Mouse (Mus musculus) heart, embryonic 12.5 days (tissue): Measurements from ENCODE around the gene Txndc15. TPM values are rescaled to one million over a fixed set of nuclear protein-coding genes. Genes with fewer than 3 reads are reported as not detected.

Source experiments
- ATAC-seq: fragments of 200-750 bp; cut with Nextera tagmentation; 2 replicates; pipeline ENCODE4 v1.8.0; 2017; ENCODE audit warnings: moderate TSS enrichment, moderate library complexity; ENCODE audit not compliant: insufficient number of reproducible peaks, low FRiP score
- H3K27ac ChIP-seq: fragments of 300-500 bp; sonication (generic); 2 replicates; pipeline ENCODE4 v1.5.1; 2016; ENCODE audit warnings: mild to moderate bottlenecking, moderate library complexity; ENCODE audit not compliant: poor library complexity, severe bottlenecking
- H3K27me3 ChIP-seq: fragments of 300-500 bp; sonication (generic); replicated peaks from 2 replicates; pipeline ENCODE4 v1.6.1; 2016; ENCODE audit warnings: mild to moderate bottlenecking, moderate library complexity
- H3K36me3 ChIP-seq: fragments of 300-500 bp; sonication (generic); 2 replicates; pipeline ENCODE4 v1.6.1; 2016; ENCODE audit warnings: mild to moderate bottlenecking, moderate library complexity
- H3K4me1 ChIP-seq: fragments of 300-500 bp; sonication (generic); replicated peaks from 2 replicates; pipeline ENCODE4 v1.6.1; 2016; ENCODE audit warnings: mild to moderate bottlenecking
- H3K4me2 ChIP-seq: fragments of 300-500 bp; sonication (generic); 2 replicates; pipeline ENCODE4 v1.6.1; 2016; ENCODE audit warnings: mild to moderate bottlenecking, moderate library complexity
- H3K4me3 ChIP-seq: fragments of 300-500 bp; sonication (generic); 2 replicates; pipeline ENCODE4 v1.5.1; 2016; ENCODE audit warnings: mild to moderate bottlenecking
- H3K9ac ChIP-seq: fragments of 300-500 bp; sonication (generic); 2 replicates; pipeline ENCODE4 v1.6.1; 2016; ENCODE audit warnings: mild to moderate bottlenecking, moderate library complexity
- H3K9me3 ChIP-seq: fragments of 300-500 bp; sonication (generic); replicated peaks from 2 replicates; pipeline ENCODE4 v1.6.1; 2016; ENCODE audit warnings: mild to moderate bottlenecking, moderate library complexity
- WGBS: fragments of 180-500 bp; shearing (Covaris S2); methylation state at CpG from one replicate; pipeline ENCODE4 v1.1.7; 2016; 5-methylcytosine and 5-hydroxymethylcytosine counted together
- polyA plus RNA-seq: library from polyadenylated mRNA; unstranded; fragments of >200 nt; fragmentation: Nextera tagmentation; extraction: Ambion mirVana; gene quantifications from 2 replicates; pipeline ENCODE4 v1.2.1, GENCODE M21; 2016

Txndc15 gene
- polyA plus RNA-seq: 63.7 and 67.4 TPM in 2 replicates

DNA sequence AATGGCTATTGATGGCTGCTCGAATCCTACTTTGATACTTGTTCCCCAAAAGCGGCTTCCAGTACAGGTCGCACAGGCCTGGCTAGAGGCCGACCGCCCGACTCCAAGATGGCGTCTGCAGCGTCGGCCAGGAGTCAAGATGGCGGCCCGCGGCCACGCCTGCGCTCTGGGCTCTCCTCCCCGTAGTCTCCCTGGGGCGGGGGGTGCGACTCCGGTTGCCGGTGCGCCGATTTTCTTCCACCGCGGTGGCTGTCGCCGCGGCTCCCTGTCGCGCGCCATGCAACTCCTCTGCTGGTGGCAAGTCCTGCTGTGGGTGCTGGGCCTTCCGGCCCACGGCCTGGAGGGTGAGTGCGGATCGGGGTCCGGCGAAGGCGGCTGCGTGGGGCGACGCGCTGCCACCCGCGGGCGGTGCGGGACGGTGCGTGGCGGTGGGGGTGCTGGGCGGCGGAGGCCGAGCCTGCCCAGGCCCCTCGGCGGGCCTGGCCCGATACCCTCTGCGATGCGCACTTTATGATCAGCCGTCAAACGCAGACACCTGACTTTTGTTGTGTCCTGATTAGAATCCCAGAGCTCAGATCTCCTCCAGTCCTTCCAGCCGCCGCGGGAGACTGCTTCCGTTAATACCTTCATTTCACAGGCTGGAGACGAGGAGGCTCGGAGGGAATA lies at the start of gene Txndc15:
Txndc15 (plus strand) TSS at position 150 of the 666 bp plus-strand sequence.
- WGBS: under 1% methylated on average over 63 of the region's 63 CpGs
- H3K9ac ChIP-seq: peak within 1 kb of the TSS; percentile 93
- H3K27me3 ChIP-seq: no peaks in the 10 kb centered on the region
- peaks cover 21% of the 10 kb centered on the region for H3K36me3 ChIP-seq
- H3K4me2 ChIP-seq: peak within 1 kb of the TSS; percentile 71
- no peaks in the 10 kb centered on the region; the same call in 1 of the 2 replicates for H3K9me3 ChIP-seq
- peaks cover 6% of the 10 kb centered on the region for H3K4me1 ChIP-seq
- peak; percentile 92 for ATAC-seq
- peak within 1 kb of the TSS; percentile 83 for H3K27ac ChIP-seq
- peak within 1 kb of the TSS; percentile 85 for H3K4me3 ChIP-seq

GRCm38 (mm10) chr13:55668550-55668949 lies 45.9 kb upstream of the Txndc15 start:
- H3K4me2 ChIP-seq: no peak overlapping the region
- H3K4me3 ChIP-seq: no peak overlapping the region
- peaks cover 90% of the 10 kb centered on the region for H3K36me3 ChIP-seq
- H3K27me3 ChIP-seq: no peaks in the 10 kb centered on the region
- no peak for ATAC-seq
- no peak overlapping the region for H3K27ac ChIP-seq
- H3K9ac ChIP-seq: no peak overlapping the region
- peaks cover 6% of the 10 kb centered on the region; the same call in 1 of the 2 replicates for H3K9me3 ChIP-seq
- 84% methylated on average over 6 of the region's 6 CpGs for WGBS
- H3K4me1 ChIP-seq: no peaks in the 10 kb centered on the region

DNA sequence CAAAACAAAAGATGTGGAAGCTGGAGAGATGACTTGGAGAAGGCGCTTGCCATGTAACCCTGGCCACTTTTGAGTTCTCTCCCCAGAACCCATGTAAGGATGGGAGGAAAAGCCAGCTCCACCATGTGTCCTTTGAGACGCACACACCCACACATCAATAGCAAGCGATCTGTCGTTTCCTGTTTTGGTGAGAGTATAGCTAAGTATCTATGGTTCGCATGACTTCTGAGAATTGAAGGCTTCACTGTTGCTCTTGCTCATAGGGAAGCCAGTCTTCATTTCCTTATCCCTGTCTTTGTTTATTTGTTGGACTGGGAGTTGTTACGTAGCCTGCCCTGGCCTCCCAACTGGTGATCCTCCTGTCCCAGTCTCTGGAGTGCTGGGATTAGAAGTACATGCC lies 41.7 kb upstream of the Txndc15 start:
- no peak for ATAC-seq
- Histone ChIP-seq H3K9me3 (peaks cover 6% of the 10 kb centered on the region; the same call in 1 of the 2 replicates), H3K4me3 (no peak overlapping the region), H3K27ac (no peak overlapping the region), H3K27me3 (no peaks in the 10 kb centered on the region), H3K4me1 (no peaks in the 10 kb centered on the region), H3K9ac (no peak overlapping the region), H3K4me2 (no peak overlapping the region), H3K36me3 (peaks cover 89% of the 10 kb centered on the region)
- WGBS: 92% methylated on average over 6 of the region's 6 CpGs

- no peak overlapping the region for H3K4me2 ChIP-seq
- no peak for ATAC-seq
- no peaks in the 10 kb centered on the region for H3K4me1 ChIP-seq
- H3K9me3 ChIP-seq: no peaks in the 10 kb centered on the region
- H3K36me3 ChIP-seq: peaks cover 83% of the 10 kb centered on the region
- no peak overlapping the region for H3K4me3 ChIP-seq
- no peaks in the 10 kb centered on the region for H3K27me3 ChIP-seq
- no peak overlapping the region for H3K9ac ChIP-seq
- H3K27ac ChIP-seq: no peak overlapping the region
- WGBS: 85% methylated on average over 8 of the region's 8 CpGs
Measured at GRCm38 (mm10) chr13:55677364-55677763, 37.1 kb upstream of the Txndc15 start.

- no peak overlapping the region for H3K27ac ChIP-seq
- no peaks in the 10 kb centered on the region for H3K27me3 ChIP-seq
- H3K4me1 ChIP-seq: peaks cover 7% of the 10 kb centered on the region; the same call in 1 of the 2 replicates
- peaks cover 41% of the 10 kb centered on the region for H3K36me3 ChIP-seq
- H3K9me3 ChIP-seq: no peaks in the 10 kb centered on the region
- no peak for ATAC-seq
- H3K9ac ChIP-seq: no peak overlapping the region
- H3K4me3 ChIP-seq: no peak overlapping the region
- WGBS: 89% methylated on average over 9 of the region's 9 CpGs
- no peak overlapping the region for H3K4me2 ChIP-seq
Measured at GRCm38 (mm10) chr13:55682201-55682600, 32.2 kb upstream of the Txndc15 start.

GRCm38 (mm10) chr13:55683581-55683980 lies 30.9 kb upstream of the Txndc15 start:
- Histone ChIP-seq H3K4me3 (no peak overlapping the region), H3K4me1 (peaks cover 19% of the 10 kb centered on the region), H3K4me2 (no peak overlapping the region), H3K27ac (no peak overlapping the region), H3K9ac (no peak overlapping the region), H3K9me3 (no peaks in the 10 kb centered on the region), H3K27me3 (no peaks in the 10 kb centered on the region), H3K36me3 (peaks cover 27% of the 10 kb centered on the region)
- WGBS: 82% methylated on average over 3 of the region's 3 CpGs
- ATAC-seq: no peak

DNA sequence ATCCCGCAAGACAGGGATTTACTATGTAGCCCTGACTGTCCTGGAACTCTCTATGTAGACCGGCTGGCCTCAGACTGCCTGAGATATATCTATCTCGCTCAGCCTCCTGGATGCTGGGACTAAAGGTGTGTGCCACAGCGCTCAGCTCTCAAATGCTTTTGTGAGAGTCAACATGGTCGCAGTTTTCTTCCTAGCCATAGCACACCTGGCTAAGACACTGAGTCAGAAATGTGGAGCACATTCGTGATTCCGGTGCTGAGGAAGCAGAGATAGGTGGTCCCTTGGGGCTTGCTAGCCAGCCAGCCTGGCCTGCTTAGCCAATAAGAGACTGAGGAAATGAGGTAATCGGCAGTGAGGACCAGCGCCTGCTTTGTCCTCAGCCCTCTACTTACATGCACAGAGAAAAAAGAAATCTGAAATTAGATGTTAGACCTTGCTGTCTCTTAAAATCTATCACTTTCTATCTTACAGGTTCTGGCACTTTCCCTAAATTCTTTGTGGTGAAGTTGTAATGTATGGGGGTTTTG lies 28.3 kb upstream of the Txndc15 start:
- Histone ChIP-seq H3K4me1 (peaks cover 19% of the 10 kb centered on the region), H3K36me3 (0 out of 2 replicates have a peak, but pooled peaks cover 5% of the 10 kb centered on the region), H3K4me3 (no peak overlapping the region), H3K4me2 (peak overlapping the region; percentile 18; the same call in 1 of the 2 replicates), H3K9me3 (no peaks in the 10 kb centered on the region), H3K27me3 (no peaks in the 10 kb centered on the region), H3K9ac (no peak overlapping the region), H3K27ac (no peak overlapping the region)
- 0 out of 2 replicates have a peak, but pooled peaks have one; percentile 55 for ATAC-seq
- 57% methylated on average over 9 of the region's 9 CpGs for WGBS

- Histone ChIP-seq H3K9ac (no peak overlapping the region; the same call in 1 of the 2 replicates), H3K27ac (no peak overlapping the region; the same call in 1 of the 2 replicates)
Measured at GRCm38 (mm10) chr13:55687927-55688602, 26.4 kb upstream of the Txndc15 start.

DNA sequence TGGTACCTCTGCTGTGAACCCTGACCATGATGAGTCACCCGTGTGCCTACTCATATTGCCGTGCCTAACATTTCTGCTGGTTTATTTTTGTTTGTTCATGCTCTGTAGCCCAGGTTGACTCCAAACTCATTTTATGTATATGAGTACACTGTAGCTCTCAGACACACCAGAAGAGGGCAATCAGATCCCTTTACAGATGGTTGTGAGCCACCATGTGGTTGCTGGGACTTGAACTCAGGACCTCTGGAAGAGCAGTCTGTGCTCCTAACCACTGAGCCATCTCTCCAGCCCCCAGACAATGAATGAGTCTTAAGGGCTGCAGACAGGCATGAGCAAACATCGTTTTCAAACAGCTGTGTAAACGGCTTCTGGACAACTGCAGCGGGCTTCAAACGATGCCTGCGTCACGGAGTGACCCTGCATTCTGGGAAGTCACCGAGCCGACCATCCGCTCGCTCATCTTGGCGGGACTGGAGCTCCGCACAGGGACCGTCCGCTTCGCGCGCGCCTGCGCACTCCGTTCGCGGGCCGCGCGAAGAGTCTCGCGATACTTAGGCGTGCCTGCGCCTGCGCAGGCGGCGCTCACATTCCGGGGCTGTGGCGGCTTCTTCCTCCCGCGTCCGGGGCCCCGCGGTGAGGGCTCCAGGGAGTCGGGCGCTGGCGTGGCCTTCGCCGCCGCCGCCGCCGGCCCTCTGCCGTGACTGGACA lies 21.8 kb upstream of the Txndc15 start, which contains the start of gene B230219D22Rik:
B230219D22Rik (plus strand) TSS at position 590 of the 708 bp plus-strand sequence.
- Histone ChIP-seq H3K9me3 (no peaks in the 10 kb centered on the region), H3K27ac (peak within 1 kb of the TSS; percentile 99), H3K4me2 (peak within 1 kb of the TSS; percentile 92), H3K4me3 (peak within 1 kb of the TSS; percentile 97), H3K9ac (peak within 1 kb of the TSS; percentile 100), H3K27me3 (no peaks in the 10 kb centered on the region), H3K4me1 (peaks cover 35% of the 10 kb centered on the region), H3K36me3 (0 out of 2 replicates have a peak, but pooled peaks cover 2% of the 10 kb centered on the region)
- 2% methylated on average over 51 of the region's 51 CpGs for WGBS
- peak; percentile 98 for ATAC-seq

More at GRCm38 (mm10) chr13:55687927-55688602, 26.4 kb upstream of the Txndc15 start:
- no peaks in the 10 kb centered on the region for H3K9me3 ChIP-seq
- peaks cover 18% of the 10 kb centered on the region for H3K4me1 ChIP-seq
- H3K4me3 ChIP-seq: no peak overlapping the region
- no peak overlapping the region for H3K4me2 ChIP-seq
- WGBS: 43% methylated on average over 4 of the region's 4 CpGs
- ATAC-seq: no peak
- no peaks in the 10 kb centered on the region for H3K36me3 ChIP-seq
- H3K27me3 ChIP-seq: no peaks in the 10 kb centered on the region

- Histone ChIP-seq H3K27me3 (no peaks in the 10 kb centered on the region), H3K9ac (peak overlapping the region; percentile 100), H3K4me1 (peaks cover 29% of the 10 kb centered on the region), H3K4me2 (peak overlapping the region; percentile 92), H3K36me3 (peaks cover 6% of the 10 kb centered on the region), H3K4me3 (peak overlapping the region; percentile 97), H3K27ac (peak overlapping the region; percentile 99), H3K9me3 (no peaks in the 10 kb centered on the region)
- under 1% methylated on average over 44 of the region's 70 CpGs for WGBS
- peak; percentile 74 for ATAC-seq
Measured at GRCm38 (mm10) chr13:55693243-55693721, 21.2 kb upstream of the Txndc15 start.
